Mouse (Mus musculus) lung, postnatal 0 days (tissue): Measurements from ENCODE around the gene Cachd1.

Source experiments
- CTCF ChIP-seq: IDR thresholded peaks from 2 replicates; pipeline ENCODE4 v1.5.1; 2016; ENCODE audit warnings: antibody characterized with exemption, mild to moderate bottlenecking
- EP300 ChIP-seq: IDR thresholded peaks from 2 replicates; pipeline ENCODE4 v1.6.1; 2016; ENCODE audit warnings: antibody characterized with exemption, mild to moderate bottlenecking, control low read depth

DNA sequence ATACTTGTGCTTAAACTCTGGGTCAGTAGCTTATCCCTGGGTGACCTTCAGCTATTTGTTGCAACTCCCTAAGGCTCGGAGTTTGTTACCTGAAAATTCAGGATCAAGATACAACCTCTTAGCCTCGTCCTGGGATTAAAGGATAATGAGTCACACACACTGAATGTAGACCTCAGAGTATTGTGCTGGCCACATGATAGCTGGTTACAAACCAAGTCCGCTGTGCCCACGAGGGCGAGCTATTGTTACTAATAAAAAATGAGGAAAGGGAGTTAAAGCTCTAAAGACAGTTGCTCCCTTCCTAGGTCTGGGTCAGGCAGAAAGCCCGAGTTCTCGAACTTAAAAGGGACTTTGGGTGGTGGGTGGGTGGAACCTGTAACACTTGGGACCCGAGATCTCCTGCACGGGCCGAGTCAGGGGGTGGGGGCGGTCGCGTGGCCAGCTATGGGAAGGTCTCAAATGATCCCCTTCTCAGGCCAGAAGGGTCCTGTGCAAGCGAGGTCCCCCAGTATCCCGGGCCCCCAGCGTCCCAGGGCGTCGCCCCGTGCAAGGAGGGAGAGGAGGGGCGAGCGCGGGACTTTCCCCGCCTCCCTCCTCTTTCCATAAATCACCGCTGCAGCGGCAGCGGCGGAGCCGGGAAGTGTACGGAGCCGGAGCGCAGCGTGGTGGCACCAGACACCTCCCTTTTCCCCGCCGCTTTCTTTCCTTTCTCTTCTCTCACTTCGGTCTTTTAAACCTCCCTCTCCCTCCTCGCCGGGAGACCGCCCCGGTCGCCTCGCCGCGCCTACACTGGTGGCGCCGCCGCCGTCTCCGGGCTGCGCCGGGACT, at the start of gene Cachd1:
- TF ChIP-seq CTCF (peak; percentile 52), EP300 (no peak)
